Mouse (Mus musculus) cerebellum, adult 9-11 months (tissue): ENCODE results near the gene Gm9376.

Experiments
- DNase-seq: peaks from one replicate; pipeline ENCODE4 v3.0.0; 2022

Gm9376 gene

GRCm38 (mm10) chr14:118282917-118283316, 16.2 kb downstream of the Gm9376 start:
- DNase-seq: no peak

DNA sequence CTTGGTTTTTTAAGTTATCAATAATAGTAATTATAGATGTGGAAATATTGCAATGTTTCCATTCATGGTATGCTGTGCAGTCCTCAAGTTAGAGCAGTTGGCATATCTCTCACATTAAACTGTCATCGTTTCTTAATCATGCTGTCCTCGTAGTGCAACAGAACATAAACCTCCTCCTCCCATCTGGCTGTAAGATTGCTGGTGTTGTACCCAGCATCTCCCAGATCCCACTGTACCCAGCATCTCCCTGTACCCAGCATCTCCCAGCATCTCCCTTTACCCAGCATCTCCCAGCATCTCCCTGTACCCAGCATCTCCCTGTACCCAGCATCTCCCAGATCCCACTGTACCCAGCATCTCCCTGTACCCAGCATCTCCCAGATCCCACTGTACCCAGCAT, 19.3 kb downstream of the Gm9376 start:
- DNase-seq: no peak

GRCm38 (mm10) chr14:118289133-118289532, 22.4 kb downstream of the Gm9376 start:
- no peak for DNase-seq

- DNase-seq: no peak
These were observed 23.2 kb downstream of the Gm9376 start for GRCm38 (mm10) chr14:118290009-118290408.

DNA sequence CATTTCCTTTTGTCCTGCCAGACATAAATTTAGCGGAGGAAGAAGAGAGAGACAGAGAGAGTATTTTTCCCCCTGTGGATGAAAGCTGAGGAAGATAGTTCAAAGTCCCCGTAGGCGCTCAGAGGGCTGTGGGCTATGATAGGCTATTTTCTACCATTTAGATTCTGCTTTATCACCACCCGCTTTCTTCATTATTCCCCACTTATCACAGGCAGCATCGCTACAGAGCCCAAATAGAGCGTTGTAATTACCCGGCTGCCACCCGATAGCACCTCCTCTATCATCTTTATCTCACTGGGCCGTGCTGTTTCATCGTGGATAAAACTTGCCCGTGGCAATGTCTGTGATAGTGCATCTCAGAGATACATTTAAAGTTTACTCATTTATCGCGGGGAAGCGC, 35.8 kb downstream of the Gm9376 start:
- DNase-seq: no peak

DNA sequence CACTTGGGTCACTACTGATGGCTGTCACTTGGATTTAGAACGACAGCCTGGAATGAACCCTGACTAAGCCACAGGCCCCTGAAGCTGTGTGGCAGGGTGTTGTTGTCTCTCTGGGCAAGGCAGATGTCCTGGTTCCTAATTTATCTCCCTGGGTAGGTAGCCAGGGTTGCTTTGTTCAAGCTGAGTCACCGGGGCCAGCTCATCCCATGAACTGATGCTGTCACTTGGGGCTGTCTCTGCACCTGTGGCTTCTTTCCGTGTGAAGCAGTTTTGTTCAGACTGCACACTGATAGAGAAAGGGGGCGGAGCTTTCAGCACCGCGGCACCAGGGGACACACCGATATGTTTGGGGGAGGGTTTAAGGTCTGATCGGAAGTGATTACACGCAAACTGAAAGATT, 37.8 kb downstream of the Gm9376 start:
- DNase-seq: no peak

DNA sequence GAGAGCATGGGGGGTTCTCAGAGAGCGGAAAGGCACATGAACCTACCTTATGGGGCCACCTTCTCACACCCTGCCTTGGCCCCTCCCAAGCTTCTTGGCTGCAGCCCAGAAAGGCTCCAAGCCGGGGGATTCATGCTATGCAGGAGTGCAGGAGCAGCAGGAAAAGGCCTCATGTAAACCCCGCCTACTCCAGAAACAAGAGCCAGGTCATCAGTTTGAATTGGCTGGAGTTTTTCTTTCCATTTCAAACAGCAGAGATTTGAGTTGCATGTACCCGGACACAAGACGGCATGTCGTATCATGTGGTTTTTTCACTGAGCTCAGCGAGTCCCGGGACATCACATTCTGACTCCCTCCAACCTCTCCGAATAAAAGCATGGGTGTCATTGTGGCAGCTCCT, 39.2 kb downstream of the Gm9376 start:
- DNase-seq: no peak

DNA sequence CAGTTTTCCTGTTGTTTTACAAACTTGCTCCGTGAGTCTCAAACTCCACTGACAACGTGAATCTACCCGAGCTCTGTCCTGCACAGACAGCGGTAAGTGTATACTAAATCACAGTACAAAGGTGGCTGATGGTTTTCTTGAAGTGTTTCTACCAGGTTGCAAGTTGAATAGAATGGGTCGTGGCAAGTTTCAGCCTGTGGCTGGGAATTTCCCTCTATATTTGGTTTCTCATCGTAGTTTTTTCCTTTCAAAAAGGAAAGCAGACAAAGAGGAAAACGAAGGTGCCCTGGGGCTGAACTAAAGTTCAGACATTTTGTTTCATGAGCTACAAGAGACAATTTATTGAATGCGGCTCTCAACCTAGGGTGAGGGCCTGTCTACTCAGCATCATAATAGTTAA, 40.3 kb downstream of the Gm9376 start:
- no peak for DNase-seq

DNA sequence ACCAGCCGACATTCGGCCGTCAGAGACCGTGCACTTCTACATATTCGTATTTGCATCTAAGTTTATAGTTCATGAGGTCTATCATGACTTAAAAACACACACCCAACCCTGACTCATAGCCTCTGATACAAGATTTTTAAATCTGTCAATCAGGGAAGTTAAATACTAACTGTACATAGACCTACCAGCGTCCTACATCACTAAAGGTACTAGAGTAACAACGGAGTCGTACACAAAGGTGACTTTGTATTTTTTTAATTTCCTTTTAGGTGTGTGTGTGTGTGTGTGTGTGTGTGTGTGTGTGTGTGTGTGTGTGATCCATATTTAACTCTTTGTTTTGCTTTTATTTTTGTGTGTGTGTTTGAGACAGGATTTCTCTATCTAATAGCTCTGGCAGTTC, 44.9 kb downstream of the Gm9376 start:
- DNase-seq: no peak

- DNase-seq: no peak
These were observed 45.9 kb downstream of the Gm9376 start for GRCm38 (mm10) chr14:118312664-118313063.

- DNase-seq: no peak
These were observed 47.2 kb downstream of the Gm9376 start for GRCm38 (mm10) chr14:118313931-118314330.

- no peak for DNase-seq
These were observed 50.5 kb downstream of the Gm9376 start for GRCm38 (mm10) chr14:118317260-118317659.
